Mouse (Mus musculus) neural tube, embryonic 13.5 days (tissue): ENCODE results near the gene 4930442H23Rik. TPM values are rescaled to one million over a fixed set of nuclear protein-coding genes. Genes with fewer than 3 reads are reported as not detected.

Experiments used
- ATAC-seq: fragments of 200-750 bp; cut with Nextera tagmentation; 2 replicates; pipeline ENCODE4 v1.8.0; 2017; ENCODE audit warnings: low read depth, mild to moderate bottlenecking, moderate TSS enrichment, moderate library complexity
- H3K27ac ChIP-seq: fragments of 300-500 bp; sonication (generic); replicated peaks from 2 replicates; pipeline ENCODE4 v1.5.1; 2015; ENCODE audit warnings: moderate library complexity, mild to moderate bottlenecking, inconsistent platforms
- H3K27me3 ChIP-seq: fragments of 300-500 bp; sonication (generic); 2 replicates; pipeline ENCODE4 v1.6.1; 2015; ENCODE audit warnings: mild to moderate bottlenecking, inconsistent platforms
- H3K36me3 ChIP-seq: fragments of 300-500 bp; sonication (generic); 2 replicates; pipeline ENCODE4 v1.6.1; 2015; ENCODE audit warnings: mild to moderate bottlenecking, inconsistent platforms
- H3K4me1 ChIP-seq: fragments of 300-500 bp; sonication (generic); replicated peaks from 2 replicates; pipeline ENCODE4 v1.6.1; 2015; ENCODE audit warnings: inconsistent platforms
- H3K4me2 ChIP-seq: fragments of 300-500 bp; sonication (generic); 2 replicates; pipeline ENCODE4 v1.6.1; 2015; ENCODE audit warnings: inconsistent platforms, mild to moderate bottlenecking, moderate library complexity
- H3K4me3 ChIP-seq: fragments of 300-500 bp; sonication (generic); 2 replicates; pipeline ENCODE4 v1.5.1; 2015; ENCODE audit warnings: mild to moderate bottlenecking, inconsistent platforms
- H3K9ac ChIP-seq: fragments of 300-500 bp; sonication (generic); 2 replicates; pipeline ENCODE4 v1.6.1; 2015; ENCODE audit warnings: moderate library complexity, mild to moderate bottlenecking, inconsistent platforms
- H3K9me3 ChIP-seq: fragments of 300-500 bp; sonication (generic); 2 replicates; pipeline ENCODE4 v1.6.1; 2016; ENCODE audit warnings: inconsistent platforms
- WGBS: fragments of 180-500 bp; shearing (Covaris S2); methylation state at CpG from one replicate; pipeline ENCODE4 v1.1.7; 2015; 5-methylcytosine and 5-hydroxymethylcytosine counted together
- polyA plus RNA-seq: library from polyadenylated mRNA; unstranded; fragments of >200 nt; fragmentation: Nextera tagmentation; extraction: Ambion mirVana; gene quantifications from 2 replicates; pipeline ENCODE4 v1.2.1, GENCODE M21; 2015

The 4930442H23Rik gene
- polyA plus RNA-seq, 1 experiment from 2014 or later = not detected

DNA sequence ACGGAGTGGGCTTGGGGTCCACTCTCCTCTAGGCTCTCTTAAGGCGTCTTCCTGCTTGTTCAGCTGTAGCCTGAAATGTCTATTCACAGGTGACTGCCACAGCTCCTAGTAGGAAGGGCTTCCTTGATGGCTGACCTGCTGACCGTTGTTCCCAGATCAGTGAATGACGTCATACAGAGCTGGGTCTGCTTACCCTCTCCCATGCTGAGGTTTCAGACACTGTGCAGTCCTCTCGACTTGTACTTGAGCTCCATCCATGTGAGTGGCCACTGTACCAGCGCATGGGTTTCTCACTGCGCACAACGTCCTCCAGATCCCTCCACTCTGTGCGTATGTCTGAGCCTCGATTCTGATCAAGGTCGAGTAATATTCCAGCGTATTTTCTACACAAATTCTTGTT, 31.0 kb downstream of the 4930442H23Rik start:
- WGBS = 80% methylated on average over 12 of the region's 12 CpGs
- no peak overlapping the region for H3K9ac ChIP-seq
- H3K27ac ChIP-seq = peak overlapping the region; percentile 0; the same call in 1 of the 2 replicates
- H3K27me3 ChIP-seq = no peaks in the 10 kb centered on the region
- no peaks in the 10 kb centered on the region for H3K9me3 ChIP-seq
- H3K4me1 ChIP-seq = 0 out of 2 replicates have a peak, but pooled peaks cover 7% of the 10 kb centered on the region
- no peak overlapping the region for H3K4me2 ChIP-seq
- no peak overlapping the region for H3K4me3 ChIP-seq
- ATAC-seq = no peak
- H3K36me3 ChIP-seq = peaks cover 83% of the 10 kb centered on the region

DNA sequence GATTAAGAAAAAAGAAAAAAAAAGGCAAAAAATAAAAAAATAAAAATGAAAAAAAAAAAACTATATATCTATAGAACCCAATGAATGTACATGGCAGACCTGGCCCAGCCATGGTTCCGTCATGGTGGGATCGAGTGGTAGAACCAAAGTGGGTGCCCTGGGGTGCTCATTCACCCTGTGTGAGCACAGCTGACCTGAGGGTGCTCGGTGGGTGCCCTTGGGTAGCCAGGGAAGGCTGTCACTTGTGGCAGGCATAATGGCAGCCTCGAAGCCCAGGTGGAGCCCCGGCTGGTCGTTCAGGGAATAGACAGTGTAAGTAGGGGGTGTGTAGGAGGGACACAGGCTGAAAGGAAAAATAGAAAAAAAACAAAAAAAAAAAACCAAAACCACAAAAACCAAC, 32.4 kb downstream of the 4930442H23Rik start:
- WGBS = 80% methylated on average over 6 of the region's 6 CpGs
- Histone ChIP-seq H3K4me2 (no peak overlapping the region), H3K4me1 (0 out of 2 replicates have a peak, but pooled peaks cover 7% of the 10 kb centered on the region), H3K4me3 (no peak overlapping the region), H3K9ac (no peak overlapping the region), H3K36me3 (peaks cover 83% of the 10 kb centered on the region), H3K27ac (no peak overlapping the region), H3K27me3 (no peaks in the 10 kb centered on the region), H3K9me3 (no peaks in the 10 kb centered on the region)
- ATAC-seq = no peak

DNA sequence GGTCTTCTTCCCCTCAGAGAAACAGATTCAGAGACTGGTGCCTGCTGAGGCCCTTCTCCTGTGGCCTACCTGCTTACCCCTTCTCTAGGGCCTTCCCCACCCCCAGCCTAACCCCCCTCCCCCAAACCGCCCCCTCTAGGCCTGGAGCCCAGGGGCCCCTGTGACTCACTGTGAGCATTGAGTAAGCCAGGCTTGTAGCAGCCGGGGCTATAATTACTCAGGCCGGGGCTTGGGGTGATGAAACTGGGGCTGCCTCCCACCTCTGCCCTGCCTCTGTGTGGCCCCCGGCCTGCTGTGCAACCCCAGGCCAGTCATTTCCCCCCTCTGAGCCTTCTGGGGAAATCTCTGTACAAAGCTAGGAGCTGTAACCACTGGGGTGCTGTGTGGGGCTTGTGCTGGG, 37.4 kb downstream of the 4930442H23Rik start:
- ATAC-seq = no peak
- Histone ChIP-seq H3K4me3 (no peak overlapping the region), H3K36me3 (peaks cover 72% of the 10 kb centered on the region), H3K9me3 (no peaks in the 10 kb centered on the region), H3K9ac (no peak overlapping the region), H3K27me3 (no peaks in the 10 kb centered on the region), H3K27ac (no peak overlapping the region), H3K4me2 (no peak overlapping the region), H3K4me1 (peaks cover 31% of the 10 kb centered on the region)
- 84% methylated on average over 4 of the region's 4 CpGs for WGBS

DNA sequence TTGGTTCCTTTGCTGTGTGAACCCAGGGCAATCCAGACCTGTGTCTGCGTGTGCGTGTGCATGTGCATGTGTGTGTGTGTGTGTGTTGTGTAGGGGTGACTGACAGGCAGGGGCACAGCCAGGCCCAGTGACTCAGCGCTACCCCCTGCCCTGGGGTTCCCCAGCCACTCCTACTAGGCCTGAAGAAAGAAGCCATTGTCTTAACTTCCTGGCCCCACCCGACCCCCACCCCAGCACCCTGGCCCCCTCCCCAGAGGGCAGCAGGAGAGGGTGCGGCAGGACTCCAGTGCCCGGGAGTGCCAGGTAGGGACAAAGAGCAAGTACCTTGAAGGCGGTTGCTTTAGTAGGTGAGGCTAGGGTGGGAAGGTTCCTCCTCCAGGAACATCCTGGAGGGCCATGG, 37.9 kb downstream of the 4930442H23Rik start:
- Histone ChIP-seq H3K36me3 (peaks cover 72% of the 10 kb centered on the region), H3K27me3 (no peaks in the 10 kb centered on the region), H3K9ac (no peak overlapping the region), H3K4me3 (no peak overlapping the region), H3K4me2 (no peak overlapping the region), H3K27ac (no peak overlapping the region), H3K9me3 (no peaks in the 10 kb centered on the region), H3K4me1 (peaks cover 36% of the 10 kb centered on the region)
- WGBS = 79% methylated on average over 7 of the region's 7 CpGs
- ATAC-seq = no peak

DNA sequence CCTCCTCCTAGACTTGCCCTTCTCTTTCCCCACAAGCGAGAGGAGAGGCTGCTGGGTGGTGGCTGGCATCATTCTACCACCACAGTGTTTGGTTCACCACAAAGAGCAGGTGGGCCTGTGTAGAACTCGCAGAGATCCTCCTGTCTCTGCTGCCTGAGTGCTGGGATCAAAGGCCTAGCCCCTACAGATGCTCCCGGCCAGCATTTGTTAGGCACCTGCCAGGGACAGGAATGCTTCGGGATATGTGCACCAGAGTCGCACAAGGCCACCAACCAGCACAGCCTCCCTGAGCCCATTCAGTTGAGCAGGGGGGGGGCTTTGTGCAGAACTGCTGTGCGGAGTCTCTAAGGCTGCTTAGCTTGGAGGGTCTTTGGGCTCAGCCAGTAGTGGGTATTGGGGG, 38.3 kb downstream of the 4930442H23Rik start:
- WGBS = 95% methylated on average over 6 of the region's 6 CpGs
- Histone ChIP-seq H3K4me1 (peaks cover 41% of the 10 kb centered on the region), H3K9ac (no peak overlapping the region), H3K36me3 (peaks cover 69% of the 10 kb centered on the region), H3K4me3 (no peak overlapping the region), H3K9me3 (no peaks in the 10 kb centered on the region), H3K4me2 (no peak overlapping the region), H3K27ac (no peak overlapping the region), H3K27me3 (no peaks in the 10 kb centered on the region)
- ATAC-seq = no peak

DNA sequence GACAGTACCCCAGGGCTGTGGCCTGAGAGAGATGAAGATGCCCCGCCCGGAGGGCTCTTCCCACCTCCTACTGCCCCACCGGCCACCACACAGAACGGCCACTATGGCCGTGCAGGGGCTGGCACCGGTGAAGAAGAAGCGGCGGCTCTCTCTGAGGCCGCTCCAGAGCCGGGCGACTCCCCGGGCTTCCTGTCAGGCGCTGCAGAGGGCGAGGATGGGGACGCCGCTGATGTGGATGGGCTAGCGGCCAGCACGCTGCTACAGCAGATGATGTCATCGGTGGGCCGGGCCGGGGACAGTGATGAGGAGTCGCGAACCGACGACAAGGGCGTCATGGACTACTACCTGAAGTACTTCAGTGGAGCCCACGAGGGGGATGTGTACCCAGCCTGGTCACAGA, 39.0 kb downstream of the 4930442H23Rik start:
- no peaks in the 10 kb centered on the region for H3K27me3 ChIP-seq
- no peak overlapping the region for H3K4me2 ChIP-seq
- no peaks in the 10 kb centered on the region for H3K9me3 ChIP-seq
- ATAC-seq = no peak
- H3K4me3 ChIP-seq = no peak overlapping the region
- no peak overlapping the region for H3K27ac ChIP-seq
- no peak overlapping the region for H3K9ac ChIP-seq
- 96% methylated on average over 27 of the region's 27 CpGs for WGBS
- H3K4me1 ChIP-seq = peaks cover 47% of the 10 kb centered on the region
- peaks cover 64% of the 10 kb centered on the region for H3K36me3 ChIP-seq

DNA sequence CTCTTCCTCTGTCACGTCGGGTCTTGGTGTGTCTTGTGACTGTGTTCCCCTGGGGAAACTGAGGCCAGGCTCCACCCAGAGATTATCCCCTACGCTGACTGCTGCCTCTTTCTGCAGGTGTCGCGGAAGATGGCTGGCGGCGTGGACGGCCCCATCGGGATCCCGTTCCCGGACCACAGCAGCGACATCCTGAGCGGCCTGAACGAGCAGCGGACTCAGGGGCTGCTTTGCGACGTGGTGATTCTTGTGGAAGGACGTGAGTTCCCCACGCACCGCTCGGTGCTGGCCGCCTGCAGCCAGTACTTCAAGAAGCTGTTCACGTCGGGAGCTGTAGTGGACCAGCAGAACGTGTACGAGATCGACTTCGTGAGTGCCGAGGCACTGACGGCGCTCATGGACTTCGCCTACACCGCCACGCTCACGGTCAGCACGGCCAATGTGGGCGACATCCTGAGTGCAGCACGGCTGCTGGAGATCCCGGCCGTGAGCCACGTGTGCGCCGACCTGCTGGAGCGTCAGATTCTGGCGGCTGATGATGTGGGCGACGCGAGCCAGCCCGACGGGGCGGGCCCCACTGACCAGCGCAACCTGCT, 39.7 kb downstream of the 4930442H23Rik start:
- no peaks in the 10 kb centered on the region for H3K9me3 ChIP-seq
- no peak overlapping the region for H3K4me3 ChIP-seq
- 94% methylated on average over 52 of the region's 52 CpGs for WGBS
- no peak overlapping the region for H3K27ac ChIP-seq
- no peak overlapping the region for H3K9ac ChIP-seq
- H3K4me2 ChIP-seq = no peak overlapping the region
- peaks cover 57% of the 10 kb centered on the region for H3K36me3 ChIP-seq
- H3K4me1 ChIP-seq = peaks cover 54% of the 10 kb centered on the region
- H3K27me3 ChIP-seq = no peaks in the 10 kb centered on the region
- ATAC-seq = no peak

DNA sequence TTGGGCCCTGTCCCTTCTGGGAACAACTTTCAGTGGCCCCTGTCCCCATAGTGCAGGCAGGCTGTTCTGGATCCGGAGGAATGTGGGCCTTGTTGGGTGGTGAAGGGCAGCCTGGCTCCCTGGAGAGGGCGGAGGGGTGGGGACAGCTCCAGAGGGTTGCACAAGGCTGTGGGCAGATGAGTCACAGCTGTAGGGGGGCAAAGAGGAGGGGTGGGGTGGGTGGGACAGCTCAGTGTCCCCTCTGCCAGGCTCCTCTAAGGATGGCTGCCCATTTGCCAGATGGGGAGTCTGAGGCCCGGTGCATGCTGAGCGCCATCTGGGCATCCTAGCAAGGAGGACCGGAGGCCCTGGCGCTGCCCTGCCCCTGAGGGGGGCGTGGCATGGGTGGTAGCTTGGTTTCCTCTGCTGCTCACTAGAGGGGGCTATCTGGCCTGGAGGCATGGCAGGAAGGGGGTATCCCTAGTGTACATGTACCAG, 40.5 kb downstream of the 4930442H23Rik start:
- H3K4me1 ChIP-seq = peaks cover 62% of the 10 kb centered on the region
- 86% methylated on average over 7 of the region's 7 CpGs for WGBS
- H3K27me3 ChIP-seq = no peaks in the 10 kb centered on the region
- H3K36me3 ChIP-seq = peaks cover 49% of the 10 kb centered on the region
- H3K27ac ChIP-seq = peak overlapping the region; percentile 42; the same call in 1 of the 2 replicates
- H3K4me3 ChIP-seq = no peak overlapping the region
- H3K9me3 ChIP-seq = no peaks in the 10 kb centered on the region
- H3K9ac ChIP-seq = no peak overlapping the region
- no peak for ATAC-seq
- no peak overlapping the region for H3K4me2 ChIP-seq

DNA sequence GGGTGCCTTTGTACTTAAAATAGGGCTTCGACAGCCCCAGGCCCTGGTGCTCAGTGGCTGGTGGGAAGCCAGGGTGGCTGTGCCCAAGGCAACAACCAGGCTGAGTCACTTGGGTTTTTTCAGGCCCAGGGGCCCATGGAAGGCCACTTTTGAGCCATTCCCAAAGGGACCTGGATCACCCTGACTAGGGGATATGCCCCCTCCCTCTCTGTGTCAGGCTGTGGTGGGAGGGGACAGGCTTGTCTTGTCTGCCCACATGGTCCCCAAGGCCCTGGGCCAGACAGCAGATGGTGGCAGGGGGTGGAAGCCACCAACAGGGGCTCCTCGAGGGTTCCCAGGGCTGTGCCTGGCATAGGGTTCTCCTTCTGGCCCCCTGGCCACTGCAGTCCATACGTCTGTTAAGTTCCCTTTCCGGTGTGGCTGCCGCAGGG, 41.1 kb downstream of the 4930442H23Rik start:
- no peak for ATAC-seq
- 50% methylated on average over 5 of the region's 5 CpGs for WGBS
- Histone ChIP-seq H3K27ac (peak overlapping the region; percentile 42), H3K27me3 (no peaks in the 10 kb centered on the region), H3K36me3 (peaks cover 43% of the 10 kb centered on the region), H3K4me2 (no peak overlapping the region), H3K9me3 (no peaks in the 10 kb centered on the region), H3K9ac (peak overlapping the region; percentile 17; the same call in 1 of the 2 replicates), H3K4me1 (peaks cover 65% of the 10 kb centered on the region), H3K4me3 (no peak overlapping the region)

DNA sequence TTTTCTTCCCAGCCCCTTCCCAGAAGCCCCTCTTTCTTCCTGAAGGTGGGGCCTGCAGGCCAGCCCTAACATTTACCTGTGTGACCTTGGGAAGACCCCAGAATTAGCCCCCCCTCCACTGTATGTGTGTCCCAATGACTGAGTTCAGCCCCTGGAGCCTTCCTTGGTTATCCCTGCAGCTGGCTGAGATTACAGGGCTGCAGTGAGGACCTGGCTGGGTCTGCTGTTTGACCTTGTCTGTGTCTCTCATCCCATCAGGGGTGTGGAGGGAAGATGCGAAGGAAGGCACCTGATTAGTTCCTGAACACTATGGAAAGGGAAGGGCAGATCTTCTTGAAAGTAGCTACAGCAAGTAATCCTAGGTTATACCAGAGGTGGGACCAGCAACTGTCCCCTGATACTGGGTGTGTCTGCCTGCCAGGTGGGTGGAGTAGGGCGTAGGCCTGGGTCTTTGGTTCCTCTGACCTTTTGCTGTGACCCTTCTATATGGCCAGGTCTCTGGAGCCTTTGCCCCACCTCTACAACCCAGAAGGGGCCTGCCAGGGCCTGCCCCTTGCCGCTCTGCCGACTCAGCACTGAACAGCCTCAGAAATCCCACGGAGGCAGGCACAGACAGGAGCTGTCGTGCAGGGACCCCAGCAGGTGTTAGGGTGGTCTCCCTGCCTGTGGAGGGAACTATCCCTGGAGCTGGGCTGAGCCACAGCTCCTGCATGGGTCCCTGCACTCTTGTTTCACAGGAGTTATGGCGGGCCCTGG, 42.0 kb downstream of the 4930442H23Rik start:
- H3K9ac ChIP-seq = peak overlapping the region; percentile 87

DNA sequence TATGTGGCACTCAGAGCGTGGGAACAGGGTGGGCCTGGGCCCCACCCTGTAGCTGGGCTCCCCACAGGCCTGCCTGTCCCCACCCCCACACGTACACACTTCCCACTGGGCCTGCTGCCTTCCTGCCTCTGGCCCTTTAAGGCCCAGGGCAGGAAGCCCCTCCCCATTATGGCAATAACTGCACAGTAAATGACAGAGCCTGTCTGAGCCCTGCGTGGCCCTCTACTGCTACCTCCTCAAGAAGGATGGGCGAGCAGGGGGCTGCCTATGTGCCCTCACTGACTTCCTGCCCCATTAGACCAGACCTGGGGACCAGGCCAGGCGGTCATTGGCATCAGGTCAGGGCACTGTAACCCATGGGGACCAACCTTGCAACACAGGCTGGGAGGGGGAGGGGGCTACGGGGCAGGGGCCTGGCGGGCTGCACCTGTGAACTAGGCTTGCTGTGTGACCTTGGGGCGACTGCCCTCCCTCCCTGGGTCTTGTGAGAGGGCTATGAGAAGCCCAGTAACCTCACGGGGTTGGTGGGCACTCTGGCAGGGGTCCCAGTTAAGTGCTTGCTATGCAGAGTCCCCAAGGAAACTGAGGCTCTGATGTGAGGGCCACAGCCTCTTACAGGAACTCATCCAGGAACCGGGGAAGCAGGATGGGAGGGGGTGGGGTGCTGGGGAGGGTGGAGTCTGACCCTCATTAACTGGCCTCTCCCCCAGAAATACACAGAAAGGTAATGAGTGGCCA, 42.8 kb downstream of the 4930442H23Rik start:
- H3K4me2 ChIP-seq = peak overlapping the region; percentile 97
- peaks cover 66% of the 10 kb centered on the region for H3K4me1 ChIP-seq
- no peaks in the 10 kb centered on the region for H3K27me3 ChIP-seq
- peak overlapping the region; percentile 23; the same call in 1 of the 2 replicates for H3K27ac ChIP-seq
- no peak for ATAC-seq
- peak overlapping the region; percentile 14 for H3K4me3 ChIP-seq
- no peaks in the 10 kb centered on the region for H3K9me3 ChIP-seq
- 56% methylated on average over 10 of the region's 10 CpGs for WGBS
- peaks cover 26% of the 10 kb centered on the region for H3K36me3 ChIP-seq
- peak overlapping the region; percentile 87 for H3K9ac ChIP-seq

More for the DNA sequence above, 42.0 kb downstream of the 4930442H23Rik start:
- Histone ChIP-seq H3K4me2 (peak overlapping the region; percentile 97), H3K27ac (0 out of 2 replicates have a peak overlapping the region, but pooled peaks have one; percentile 38), H3K4me1 (peaks cover 65% of the 10 kb centered on the region), H3K36me3 (peaks cover 34% of the 10 kb centered on the region), H3K9me3 (no peaks in the 10 kb centered on the region), H3K27me3 (no peaks in the 10 kb centered on the region), H3K4me3 (no peak overlapping the region)
- WGBS = 81% methylated on average over 7 of the region's 7 CpGs
- ATAC-seq = no peak

DNA sequence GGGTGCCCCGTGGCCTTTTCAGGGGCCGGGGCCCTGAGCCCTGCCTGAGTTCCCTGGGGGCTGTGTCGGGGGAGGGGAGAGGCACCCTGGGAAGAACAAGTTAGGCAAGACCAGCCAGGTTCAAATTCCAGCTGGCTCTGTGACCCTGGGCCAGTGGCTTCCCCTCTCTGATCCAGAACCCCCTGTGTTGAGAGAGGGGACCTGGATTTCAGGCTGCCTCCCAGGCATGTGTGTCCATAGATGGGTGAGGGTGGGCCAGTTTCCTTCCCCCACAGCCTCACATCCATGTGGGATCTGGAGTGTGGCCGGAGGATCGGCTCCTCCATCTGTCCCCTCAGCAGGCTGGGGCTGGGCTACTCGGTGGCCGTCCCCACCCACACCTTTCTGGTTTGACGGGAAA, 43.6 kb downstream of the 4930442H23Rik start:
- H3K4me3 ChIP-seq = peak overlapping the region; percentile 85
- H3K4me1 ChIP-seq = peaks cover 68% of the 10 kb centered on the region
- H3K4me2 ChIP-seq = peak overlapping the region; percentile 97
- H3K36me3 ChIP-seq = peaks cover 17% of the 10 kb centered on the region
- peak overlapping the region; percentile 87; the same call in 1 of the 2 replicates for H3K9ac ChIP-seq
- peaks cover 8% of the 10 kb centered on the region for H3K27me3 ChIP-seq
- H3K9me3 ChIP-seq = no peaks in the 10 kb centered on the region
- no peak for ATAC-seq
- peak overlapping the region; percentile 23; the same call in 1 of the 2 replicates for H3K27ac ChIP-seq
- WGBS = 63% methylated on average over 8 of the region's 8 CpGs
